Comparison of ENCODE assay signal across 30 mouse cellular contexts in the genomic region with DNA sequence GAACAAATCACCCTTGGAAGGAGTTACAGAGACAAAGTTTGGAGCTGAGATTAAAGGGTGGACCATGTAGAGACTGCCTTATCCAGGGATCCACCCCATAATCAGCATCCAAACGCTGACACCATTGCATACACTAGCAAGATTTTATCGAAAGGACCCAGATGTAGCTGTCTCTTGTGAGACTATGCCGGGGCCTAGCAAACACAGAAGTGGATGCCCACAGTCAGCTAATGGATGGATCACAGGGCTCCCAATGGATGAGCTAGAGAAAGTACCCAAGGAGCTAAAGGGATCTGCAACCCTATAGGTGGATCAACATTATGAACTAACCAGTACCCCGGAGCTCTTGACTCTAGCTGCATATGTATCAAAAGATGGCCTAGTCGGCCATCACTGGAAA. TPM values are rescaled to one million over a fixed set of nuclear protein-coding genes. Genes with fewer than 3 reads are reported as not detected.
DNase-seq lines count a peak whose midpoint lies in the region; ATAC-seq and TF ChIP-seq lines count a peak whose summit lies in the region.
"Not testable (repeated sequence)": the region's sequence is repeated elsewhere in the genome, so short reads cannot be mapped to it uniquely, and the experiment has no call there.
"Had no signal": no experiment of that assay in that cellular context is flagged by ENCODE, and none has a peak within 500 bp of the region (broad histone marks: within the 10 kb centered on the region; RNA-seq: fewer than 3 reads in every experiment).

No protein-coding gene starts in this region.

- not testable (repeated sequence) for H3K9me3 ChIP-seq in hindbrain, embryonic 11.5 days (ENCODE audit: control insufficient read depth, low read length); hindbrain, embryonic 14.5 days (ENCODE audit: control insufficient read depth, low read length); hindbrain, postnatal 0 days (ENCODE audit: low read length); liver, embryonic 14.5 days (ENCODE audit: control insufficient read depth, low read length); midbrain, embryonic 11.5 days (ENCODE audit: control insufficient read depth, low read length); midbrain, embryonic 14.5 days (ENCODE audit: control insufficient read depth, low read length); neural tube, embryonic 12.5 days

- H3K4me1 ChIP-seq in hindbrain, embryonic 11.5 days (replicated peaks; ENCODE audit: control insufficient read depth, insufficient read depth, low read length); hindbrain, embryonic 14.5 days (replicated peaks; ENCODE audit: control insufficient read depth, insufficient read depth, low read length); hindbrain, postnatal 0 days (ENCODE audit: insufficient read depth, low read length); liver, embryonic 14.5 days (replicated peaks; ENCODE audit: control insufficient read depth in 2 of 2, insufficient read depth in 2 of 2, low read length in 1 of 2); midbrain, embryonic 11.5 days (ENCODE audit: control insufficient read depth, insufficient read depth, low read length); midbrain, embryonic 14.5 days (ENCODE audit: control insufficient read depth, insufficient read depth, low read length); neural tube, embryonic 12.5 days: not testable (repeated sequence)

- H3K36me3 ChIP-seq in hindbrain, embryonic 11.5 days (ENCODE audit: control insufficient read depth, insufficient read depth, low read length); hindbrain, embryonic 14.5 days (replicated peaks; ENCODE audit: control insufficient read depth, insufficient read depth); hindbrain, postnatal 0 days (ENCODE audit: insufficient read depth, low read length); liver, embryonic 14.5 days (replicated peaks; ENCODE audit: control insufficient read depth, insufficient read depth, low read depth); midbrain, embryonic 11.5 days (ENCODE audit: control insufficient read depth, insufficient read depth, low read length); midbrain, embryonic 14.5 days (ENCODE audit: control insufficient read depth, insufficient read depth, low read length); neural tube, embryonic 12.5 days: not testable (repeated sequence)

- not testable (repeated sequence) for H3K4me3 ChIP-seq in hindbrain, embryonic 11.5 days (ENCODE audit: low read depth, low read length); hindbrain, embryonic 14.5 days (replicated peaks; ENCODE audit: low read length); hindbrain, postnatal 0 days (ENCODE audit: low read length); liver, embryonic 14.5 days (ENCODE audit: insufficient read depth in 1 of 2, low read depth in 2 of 2, low read length in 2 of 2); midbrain, embryonic 11.5 days (ENCODE audit: low read depth, low read length); midbrain, embryonic 14.5 days (replicated peaks; ENCODE audit: low read depth, low read length); neural tube, embryonic 12.5 days

- TF ChIP-seq CTCF in hindbrain, postnatal 0 days (IDR thresholded peaks at IDR 0.05; ENCODE audit: low read depth); liver, embryonic 14.5 days (IDR thresholded peaks at IDR 0.05; ENCODE audit: low read depth): not testable (repeated sequence)

- not testable (repeated sequence) for DNase-seq in hindbrain, embryonic 11.5 days (ENCODE audit: low spot score); hindbrain, embryonic 14.5 days (ENCODE audit: low spot score); hindbrain, postnatal 0 days (ENCODE audit: low spot score); liver, embryonic 14.5 days (ENCODE audit: low read depth in 3 of 3, low spot score in 3 of 3); midbrain, embryonic 11.5 days (ENCODE audit: low spot score, missing footprints); midbrain, embryonic 14.5 days

- WGBS in hindbrain, embryonic 11.5 days: no CpG with 5 or more reads among the region's 5 CpGs
- no CpG with 5 or more reads among the region's 5 CpGs for WGBS in hindbrain, embryonic 14.5 days
- WGBS in hindbrain, postnatal 0 days: no CpG with 5 or more reads among the region's 5 CpGs
- WGBS in liver, embryonic 14.5 days (ENCODE audit: insufficient replicate concordance): no CpG with 5 or more reads among the region's 5 CpGs
- no CpG with 5 or more reads among the region's 5 CpGs for WGBS in midbrain, embryonic 11.5 days
- WGBS in midbrain, embryonic 14.5 days: no CpG with 5 or more reads among the region's 5 CpGs
- WGBS in neural tube, embryonic 12.5 days: no CpG with 5 or more reads among the region's 5 CpGs

- TF ChIP-seq EP300 in liver, embryonic 14.5 days (IDR thresholded peaks at IDR 0.05; ENCODE audit: low read depth): not testable (repeated sequence)

- H3K9ac ChIP-seq in hindbrain, embryonic 11.5 days (ENCODE audit: low read depth, low read length); hindbrain, embryonic 14.5 days; hindbrain, postnatal 0 days (replicated peaks; ENCODE audit: low read length); liver, embryonic 14.5 days (replicated peaks); midbrain, embryonic 11.5 days (ENCODE audit: low read length); midbrain, embryonic 14.5 days (replicated peaks; ENCODE audit: low read length); neural tube, embryonic 12.5 days: not testable (repeated sequence)

- not testable (repeated sequence) for H3K27me3 ChIP-seq in hindbrain, embryonic 11.5 days (ENCODE audit: control insufficient read depth, insufficient read depth, low read length); hindbrain, embryonic 14.5 days (ENCODE audit: control insufficient read depth, insufficient read depth, low read length); hindbrain, postnatal 0 days (ENCODE audit: insufficient read depth, low read length); liver, embryonic 14.5 days (ENCODE audit: control insufficient read depth, insufficient read depth, low read length); midbrain, embryonic 11.5 days (ENCODE audit: control insufficient read depth, insufficient read depth, low read length); midbrain, embryonic 14.5 days (ENCODE audit: control insufficient read depth, insufficient read depth, low read length); neural tube, embryonic 12.5 days (replicated peaks)

- H3K4me2 ChIP-seq in hindbrain, embryonic 11.5 days (replicated peaks; ENCODE audit: low read depth, low read length); hindbrain, embryonic 14.5 days (replicated peaks); hindbrain, postnatal 0 days (ENCODE audit: low read depth, low read length); liver, embryonic 14.5 days (ENCODE audit: low read depth); midbrain, embryonic 11.5 days; midbrain, embryonic 14.5 days (ENCODE audit: low read length); neural tube, embryonic 12.5 days (replicated peaks): not testable (repeated sequence)

- peak; percentile 85 for ATAC-seq in hindbrain, embryonic 11.5 days (ENCODE audit: low FRiP score)
- ATAC-seq in hindbrain, embryonic 14.5 days (ENCODE audit: low FRiP score): peak; percentile 55; the same call in 1 of the 2 replicates
- peak; percentile 83 for ATAC-seq in hindbrain, postnatal 0 days
- ATAC-seq in liver, embryonic 14.5 days (ENCODE audit: insufficient read depth): peak; percentile 57
- peak; percentile 70 for ATAC-seq in midbrain, embryonic 11.5 days (ENCODE audit: low FRiP score)
- peak; percentile 60; the same call in 1 of the 2 replicates for ATAC-seq in midbrain, embryonic 14.5 days (ENCODE audit: low FRiP score, low TSS enrichment)
- ATAC-seq in neural tube, embryonic 12.5 days (ENCODE audit: low FRiP score, low read depth): peak; percentile 75; the same call in 1 of the 2 replicates

- H3K27ac ChIP-seq in hindbrain, embryonic 11.5 days (ENCODE audit: low read depth, low read length); hindbrain, embryonic 14.5 days; hindbrain, postnatal 0 days; liver, embryonic 14.5 days; midbrain, embryonic 11.5 days (ENCODE audit: low read depth, low read length); midbrain, embryonic 14.5 days (replicated peaks; ENCODE audit: low read depth, low read length); neural tube, embryonic 12.5 days: not testable (repeated sequence)

RNA-seq across cellular contexts. Expression of gene Olfr692, which starts 12.0 kb away (rescaled TPM):
- polyA plus RNA-seq in hindbrain, embryonic 11.5 days (2014; fragmentation: Nextera tagmentation; extraction: Ambion mirVana): not detected in 2 replicates
- polyA plus RNA-seq in hindbrain, embryonic 14.5 days (2014; fragmentation: Nextera tagmentation; extraction: Ambion mirVana): not detected in 2 replicates
- not detected in 2 replicates for total RNA-seq in hindbrain, postnatal 0 days (2014; rRNA removed)
- not detected in 2 replicates for polyA plus RNA-seq in hindbrain, postnatal 0 days (2015; fragmentation: Nextera tagmentation; extraction: Ambion mirVana)
- polyA plus RNA-seq in liver, embryonic 14.5 days (2012; rRNA removed): not detected in 2 replicates
- not detected in 2 replicates for polyA plus RNA-seq in liver, embryonic 14.5 days (2014; fragmentation: Nextera tagmentation; extraction: Ambion mirVana)
- not detected in 2 replicates for polyA plus RNA-seq in midbrain, embryonic 11.5 days (2014; fragmentation: Nextera tagmentation; extraction: Ambion mirVana)
- polyA plus RNA-seq in midbrain, embryonic 14.5 days (2014; fragmentation: Nextera tagmentation; extraction: Ambion mirVana): not detected in 2 replicates
- not detected in 2 replicates for polyA plus RNA-seq in neural tube, embryonic 12.5 days (2016; fragmentation: Nextera tagmentation; extraction: Ambion mirVana)
- total RNA-seq: adrenal gland, adult 2 months; adrenal gland, postnatal 14 days; adrenal gland, postnatal 4 days; common myeloid progenitor, adult 5-6 weeks; forebrain, postnatal 0 days; gastrocnemius, adult 2 months; gastrocnemius, postnatal 14 days; gastrocnemius, postnatal 4 days; heart, adult 8-10 months; heart, postnatal 14 days; heart, postnatal 4 days; MEL had no signal
- polyA plus RNA-seq: adrenal gland, adult 2 months; C2C12; CD4-positive, CD25-positive, alpha-beta regulatory T cell, adult 4 months; cerebellum, adult 2 months; embryonic facial prominence, embryonic 12.5 days; forebrain, embryonic 11.5 days; forebrain, embryonic 14.5 days; forebrain, postnatal 0 days; frontal cortex, adult 2 months; heart, embryonic 11.5 days; heart, embryonic 16.5 days; intestine, embryonic 14.5 days had no signal

RNA-seq across cellular contexts. Expression of gene Olfr691, which starts 14.0 kb away (rescaled TPM):
- 0.39 TPM in 1 of 2 replicates, not detected in the other for polyA plus RNA-seq in hindbrain, embryonic 11.5 days (2014; fragmentation: Nextera tagmentation; extraction: Ambion mirVana)
- 0.14 and 0.33 TPM in 2 replicates for polyA plus RNA-seq in hindbrain, embryonic 14.5 days (2014; fragmentation: Nextera tagmentation; extraction: Ambion mirVana)
- total RNA-seq in hindbrain, postnatal 0 days (2014; rRNA removed): 0.52 and 0.75 TPM in 2 replicates
- polyA plus RNA-seq in hindbrain, postnatal 0 days (2015; fragmentation: Nextera tagmentation; extraction: Ambion mirVana): 0.13 and 0.15 TPM in 2 replicates
- not detected in 2 replicates for polyA plus RNA-seq in liver, embryonic 14.5 days (2012; rRNA removed)
- polyA plus RNA-seq in liver, embryonic 14.5 days (2014; fragmentation: Nextera tagmentation; extraction: Ambion mirVana): not detected in 2 replicates
- 0.07 TPM in 2 replicates for polyA plus RNA-seq in midbrain, embryonic 11.5 days (2014; fragmentation: Nextera tagmentation; extraction: Ambion mirVana)
- polyA plus RNA-seq in midbrain, embryonic 14.5 days (2014; fragmentation: Nextera tagmentation; extraction: Ambion mirVana): 0.14 and 0.69 TPM in 2 replicates
- 0.34 TPM in 1 of 2 replicates, not detected in the other for polyA plus RNA-seq in neural tube, embryonic 12.5 days (2016; fragmentation: Nextera tagmentation; extraction: Ambion mirVana)
- total RNA-seq: adrenal gland, adult 2 months; adrenal gland, postnatal 14 days; adrenal gland, postnatal 4 days; common myeloid progenitor, adult 5-6 weeks; forebrain, postnatal 0 days; gastrocnemius, adult 2 months; gastrocnemius, postnatal 14 days; gastrocnemius, postnatal 4 days; heart, adult 8-10 months; heart, postnatal 14 days; MEL had no signal
- polyA plus RNA-seq: adrenal gland, adult 2 months; C2C12; CD4-positive, CD25-positive, alpha-beta regulatory T cell, adult 4 months; embryonic facial prominence, embryonic 12.5 days; forebrain, embryonic 14.5 days; forebrain, postnatal 0 days; heart, embryonic 11.5 days; intestine, embryonic 14.5 days had no signal

RNA-seq across cellular contexts. Expression of gene Gm5901, which starts 18.8 kb away (rescaled TPM):
- not detected in 2 replicates for polyA plus RNA-seq in hindbrain, embryonic 11.5 days (2014; fragmentation: Nextera tagmentation; extraction: Ambion mirVana)
- not detected in 2 replicates for polyA plus RNA-seq in hindbrain, embryonic 14.5 days (2014; fragmentation: Nextera tagmentation; extraction: Ambion mirVana)
- not detected in 2 replicates for total RNA-seq in hindbrain, postnatal 0 days (2014; rRNA removed)
- polyA plus RNA-seq in hindbrain, postnatal 0 days (2015; fragmentation: Nextera tagmentation; extraction: Ambion mirVana): 0.44 TPM in 1 of 2 replicates, not detected in the other
- not detected in 2 replicates for polyA plus RNA-seq in liver, embryonic 14.5 days (2012; rRNA removed)
- polyA plus RNA-seq in liver, embryonic 14.5 days (2014; fragmentation: Nextera tagmentation; extraction: Ambion mirVana): not detected in 2 replicates
- not detected in 2 replicates for polyA plus RNA-seq in midbrain, embryonic 11.5 days (2014; fragmentation: Nextera tagmentation; extraction: Ambion mirVana)
- polyA plus RNA-seq in midbrain, embryonic 14.5 days (2014; fragmentation: Nextera tagmentation; extraction: Ambion mirVana): not detected in 2 replicates
- not detected in 2 replicates for polyA plus RNA-seq in neural tube, embryonic 12.5 days (2016; fragmentation: Nextera tagmentation; extraction: Ambion mirVana)
- total RNA-seq: adrenal gland, adult 2 months; adrenal gland, postnatal 14 days; adrenal gland, postnatal 4 days; common myeloid progenitor, adult 5-6 weeks; forebrain, postnatal 0 days; gastrocnemius, adult 2 months; gastrocnemius, postnatal 14 days; gastrocnemius, postnatal 4 days; heart, adult 8-10 months; heart, postnatal 14 days; heart, postnatal 4 days had no signal
- polyA plus RNA-seq: adrenal gland, adult 2 months; C2C12; CD4-positive, CD25-positive, alpha-beta regulatory T cell, adult 4 months; cerebellum, adult 2 months; embryonic facial prominence, embryonic 12.5 days; embryonic facial prominence, embryonic 15.5 days; forebrain, embryonic 11.5 days; forebrain, embryonic 14.5 days; forebrain, postnatal 0 days; frontal cortex, adult 2 months; heart, embryonic 11.5 days; heart, embryonic 16.5 days; intestine, embryonic 14.5 days had no signal

RNA-seq across cellular contexts. Expression of gene Olfr690, which starts 22.2 kb away (rescaled TPM):
- not detected in 2 replicates for polyA plus RNA-seq in hindbrain, embryonic 11.5 days (2014; fragmentation: Nextera tagmentation; extraction: Ambion mirVana)
- polyA plus RNA-seq in hindbrain, embryonic 14.5 days (2014; fragmentation: Nextera tagmentation; extraction: Ambion mirVana): not detected in 2 replicates
- total RNA-seq in hindbrain, postnatal 0 days (2014; rRNA removed): 0.14 and 0.99 TPM in 2 replicates
- polyA plus RNA-seq in hindbrain, postnatal 0 days (2015; fragmentation: Nextera tagmentation; extraction: Ambion mirVana): not detected in 2 replicates
- polyA plus RNA-seq in liver, embryonic 14.5 days (2012; rRNA removed): not detected in 2 replicates
- polyA plus RNA-seq in liver, embryonic 14.5 days (2014; fragmentation: Nextera tagmentation; extraction: Ambion mirVana): not detected in 2 replicates
- polyA plus RNA-seq in midbrain, embryonic 11.5 days (2014; fragmentation: Nextera tagmentation; extraction: Ambion mirVana): not detected in 2 replicates
- polyA plus RNA-seq in midbrain, embryonic 14.5 days (2014; fragmentation: Nextera tagmentation; extraction: Ambion mirVana): not detected in 2 replicates
- polyA plus RNA-seq in neural tube, embryonic 12.5 days (2016; fragmentation: Nextera tagmentation; extraction: Ambion mirVana): not detected in 2 replicates
- total RNA-seq: adrenal gland, adult 2 months; adrenal gland, postnatal 14 days; adrenal gland, postnatal 4 days; common myeloid progenitor, adult 5-6 weeks; gastrocnemius, adult 2 months; gastrocnemius, postnatal 14 days; gastrocnemius, postnatal 4 days; heart, postnatal 14 days; heart, postnatal 4 days; MEL had no signal
- polyA plus RNA-seq: adrenal gland, adult 2 months; C2C12; CD4-positive, CD25-positive, alpha-beta regulatory T cell, adult 4 months; embryonic facial prominence, embryonic 12.5 days; forebrain, embryonic 11.5 days; forebrain, embryonic 14.5 days; forebrain, postnatal 0 days; heart, embryonic 11.5 days; heart, embryonic 16.5 days; intestine, embryonic 14.5 days had no signal

RNA-seq across cellular contexts. Expression of gene Fam160a2, which starts 43.8 kb away (rescaled TPM):
- polyA plus RNA-seq in hindbrain, embryonic 11.5 days (2014; fragmentation: Nextera tagmentation; extraction: Ambion mirVana): 27.6 and 33.9 TPM in 2 replicates
- polyA plus RNA-seq in hindbrain, embryonic 14.5 days (2014; fragmentation: Nextera tagmentation; extraction: Ambion mirVana): 39.0 and 42.2 TPM in 2 replicates
- 48.0 and 48.8 TPM in 2 replicates for total RNA-seq in hindbrain, postnatal 0 days (2014; rRNA removed)
- 30.7 and 33.4 TPM in 2 replicates for polyA plus RNA-seq in hindbrain, postnatal 0 days (2015; fragmentation: Nextera tagmentation; extraction: Ambion mirVana)
- 8.1 and 8.7 TPM in 2 replicates for polyA plus RNA-seq in liver, embryonic 14.5 days (2012; rRNA removed)
- polyA plus RNA-seq in liver, embryonic 14.5 days (2014; fragmentation: Nextera tagmentation; extraction: Ambion mirVana): 7.4 and 8.1 TPM in 2 replicates
- polyA plus RNA-seq in midbrain, embryonic 11.5 days (2014; fragmentation: Nextera tagmentation; extraction: Ambion mirVana): 25.4 and 30.4 TPM in 2 replicates
- polyA plus RNA-seq in midbrain, embryonic 14.5 days (2014; fragmentation: Nextera tagmentation; extraction: Ambion mirVana): 32.3 and 44.0 TPM in 2 replicates
- 40.6 and 41.7 TPM in 2 replicates for polyA plus RNA-seq in neural tube, embryonic 12.5 days (2016; fragmentation: Nextera tagmentation; extraction: Ambion mirVana)
